ENCODE assay signal across 9 mouse cellular contexts in the genomic region with DNA sequence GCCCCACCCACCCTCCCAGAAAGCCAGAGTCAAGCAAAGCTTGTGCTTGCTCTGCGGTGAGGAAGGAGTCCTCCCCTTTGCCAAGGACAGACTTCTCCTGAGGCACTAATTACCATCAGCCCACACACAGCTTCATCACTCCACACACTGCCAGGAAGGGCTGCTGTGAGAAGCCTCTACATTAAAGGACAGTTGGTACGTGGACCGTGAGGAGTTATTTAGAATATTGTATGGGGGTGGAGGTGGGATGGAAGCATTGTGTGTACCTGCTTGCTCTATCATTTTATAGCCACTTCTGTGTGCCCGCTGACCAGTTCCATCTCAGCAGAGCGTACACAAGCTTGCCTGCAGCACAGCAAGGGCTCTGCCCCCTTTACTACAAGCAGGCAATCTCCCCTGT. TPM values are rescaled to one million over a fixed set of nuclear protein-coding genes. Genes with fewer than 3 reads are reported as not detected.
"Had no signal": no experiment of that assay in that cellular context is flagged by ENCODE, and none has a peak within 500 bp of the region (broad histone marks: within the 10 kb centered on the region; RNA-seq: fewer than 3 reads in every experiment).

No protein-coding gene starts in this region.

- DNase-seq: kidney, adult 11 months; kidney, adult 9 months; kidney, postnatal 4 days; lung, adult 18-20 months; retina, postnatal 1 day had no signal

- ATAC-seq: hindbrain, postnatal 0 days; midbrain, embryonic 16.5 days had no signal

RNA-seq across cellular contexts. Expression of gene Tcerg1l, which starts 16.0 kb away (rescaled TPM):
- total RNA-seq: liver, adult 2 months; megakaryocyte-erythroid progenitor cell, adult 5-6 weeks had no signal
